Mouse (Mus musculus): ENCODE measurements around the gene Brd3os.
A peak's percentile ranks its signal among the peaks of the same experiment; 100 is the strongest.

Gene Brd3os

GRCm38 (mm10) chr2:27441767-27442707 is at the start of gene Brd3os:
Gene Brd3os, plus strand, starts transcription at chr2:27442324.
- peak; percentile 97 for DNase-seq

- DNase-seq = no peak
Observed at GRCm38 (mm10) chr2:27394158-27394832, 47.8 kb upstream of the Brd3os start.

GRCm38 (mm10) chr2:27396656-27397440 is 45.3 kb upstream of the Brd3os start:
- DNase-seq = no peak

- DNase-seq = no peak
Observed at GRCm38 (mm10) chr2:27400083-27400482, 42.0 kb upstream of the Brd3os start.

GRCm38 (mm10) chr2:27401544-27401943 is 40.6 kb upstream of the Brd3os start:
- no peak for DNase-seq

GRCm38 (mm10) chr2:27404375-27405093 is 37.6 kb upstream of the Brd3os start:
- no peak for DNase-seq

GRCm38 (mm10) chr2:27405094-27405884 is 36.8 kb upstream of the Brd3os start:
- no peak for DNase-seq

GRCm38 (mm10) chr2:27406928-27407327 is 35.2 kb upstream of the Brd3os start:
- no peak for DNase-seq

- DNase-seq = no peak
Observed at GRCm38 (mm10) chr2:27408194-27408593, 33.9 kb upstream of the Brd3os start.

GRCm38 (mm10) chr2:27410518-27411140 is 31.5 kb upstream of the Brd3os start:
- no peak for DNase-seq

GRCm38 (mm10) chr2:27411688-27412174 is 30.4 kb upstream of the Brd3os start:
- DNase-seq = no peak

- DNase-seq = no peak
Observed at GRCm38 (mm10) chr2:27412245-27412800, 29.8 kb upstream of the Brd3os start.

GRCm38 (mm10) chr2:27413582-27413935 is 28.6 kb upstream of the Brd3os start:
- no peak for DNase-seq

- DNase-seq = no peak
Observed at GRCm38 (mm10) chr2:27413936-27414657, 28.0 kb upstream of the Brd3os start.

- DNase-seq = no peak
Observed at GRCm38 (mm10) chr2:27415060-27415783, 26.9 kb upstream of the Brd3os start.

- DNase-seq = no peak
Observed at GRCm38 (mm10) chr2:27416425-27416824, 25.7 kb upstream of the Brd3os start.

- no peak for DNase-seq
Observed at GRCm38 (mm10) chr2:27417648-27418153, 24.4 kb upstream of the Brd3os start.

- no peak for DNase-seq
Observed at GRCm38 (mm10) chr2:27418577-27419070, 23.5 kb upstream of the Brd3os start.
